ENCODE assay signal across 7 mouse cellular contexts in genomic region chr19:31764801-31765340, GRCm38 (mm10). TPM values are rescaled to one million over a fixed set of nuclear protein-coding genes. Genes with fewer than 3 reads are reported as not detected.
DNase-seq lines count a peak whose midpoint lies in the region; ATAC-seq lines count a peak whose summit lies in the region.

Gene Prkg1, minus strand, starts transcription at chr19:31765033.

- peak; percentile 9 for DNase-seq in 3134 (ENCODE audit: extremely low read depth, insufficient read length, low spot score)
- DNase-seq in ES-CJ7 (ENCODE audit: low read depth, low spot score), result peak; percentile 65
- peak; percentile 73 for DNase-seq in embryonic facial prominence, embryonic 14.5 days (ENCODE audit: low spot score)
- DNase-seq in kidney, postnatal 25 days, result peak; percentile 30 to 44
- peak; percentile 55 for DNase-seq in lung, postnatal 10 days

- peak; percentile 83 for ATAC-seq in embryonic facial prominence, embryonic 14.5 days (ENCODE audit: low read depth)
- ATAC-seq in heart, embryonic 14.5 days (ENCODE audit: insufficient number of reproducible peaks, insufficient read depth, low FRiP score, low read depth), result peak; percentile 65
- peak; percentile 59; the same call in 1 of the 2 replicates for ATAC-seq in stomach, embryonic 16.5 days (ENCODE audit: insufficient read depth, low FRiP score)

- no peaks in the 10 kb centered on the region for H3K9me3 ChIP-seq in embryonic facial prominence, embryonic 14.5 days (ENCODE audit: control insufficient read depth, low read length)
- H3K9me3 ChIP-seq in heart, embryonic 14.5 days (ENCODE audit: control insufficient read depth, low read length), result no peaks in the 10 kb centered on the region
- H3K9me3 ChIP-seq in stomach, embryonic 16.5 days (replicated peaks; ENCODE audit: control insufficient read depth, low read length), result no peaks in the 10 kb centered on the region

- H3K4me2 ChIP-seq in embryonic facial prominence, embryonic 14.5 days (ENCODE audit: low read depth, low read length), result peak within 1 kb of the TSS; percentile 99
- H3K4me2 ChIP-seq in heart, embryonic 14.5 days (ENCODE audit: low read length), result peak within 1 kb of the TSS; percentile 76
- H3K4me2 ChIP-seq in stomach, embryonic 16.5 days (ENCODE audit: low read depth, low read length), result peak within 1 kb of the TSS; percentile 95

- H3K9ac ChIP-seq in embryonic facial prominence, embryonic 14.5 days (ENCODE audit: low read depth, low read length), result peak within 1 kb of the TSS; percentile 64
- H3K9ac ChIP-seq in heart, embryonic 14.5 days (ENCODE audit: low read length), result peak within 1 kb of the TSS; percentile 91
- peak within 1 kb of the TSS; percentile 73 for H3K9ac ChIP-seq in stomach, embryonic 16.5 days (ENCODE audit: low read length)

- H3K4me1 ChIP-seq in embryonic facial prominence, embryonic 14.5 days (ENCODE audit: control insufficient read depth, insufficient read depth, low read length), result peaks cover 16% of the 10 kb centered on the region; the same call in 1 of the 2 replicates
- H3K4me1 ChIP-seq in heart, embryonic 14.5 days (ENCODE audit: control insufficient read depth in 2 of 2, insufficient read depth in 2 of 2, low read length in 2 of 2), result peaks cover 0 to 14% of the 10 kb centered on the region in 2 experiments; a peak in 3 of 4 replicates
- peaks cover 15% of the 10 kb centered on the region for H3K4me1 ChIP-seq in stomach, embryonic 16.5 days (ENCODE audit: control insufficient read depth, insufficient read depth, low read length)

- 0 out of 2 replicates have a peak, but pooled peaks cover 3% of the 10 kb centered on the region for H3K27me3 ChIP-seq in embryonic facial prominence, embryonic 14.5 days (replicated peaks; ENCODE audit: control insufficient read depth, insufficient read depth, low read length)
- no peaks in the 10 kb centered on the region for H3K27me3 ChIP-seq in heart, embryonic 14.5 days (ENCODE audit: control insufficient read depth, insufficient read depth, low read length)
- H3K27me3 ChIP-seq in stomach, embryonic 16.5 days (ENCODE audit: control insufficient read depth, insufficient read depth, low read length), result 0 out of 2 replicates have a peak, but pooled peaks cover 9% of the 10 kb centered on the region

- H3K36me3 ChIP-seq in embryonic facial prominence, embryonic 14.5 days (ENCODE audit: control insufficient read depth, insufficient read depth, low read length), result no peaks in the 10 kb centered on the region
- H3K36me3 ChIP-seq in heart, embryonic 14.5 days (ENCODE audit: control insufficient read depth, insufficient read depth, low read length), result no peaks in the 10 kb centered on the region
- H3K36me3 ChIP-seq in stomach, embryonic 16.5 days (ENCODE audit: control insufficient read depth, insufficient read depth, low read length), result no peaks in the 10 kb centered on the region

- peak within 1 kb of the TSS; percentile 65 for H3K27ac ChIP-seq in embryonic facial prominence, embryonic 14.5 days (replicated peaks; ENCODE audit: low read depth, low read length)
- peak within 1 kb of the TSS; percentile 94 to 96 for H3K27ac ChIP-seq in heart, embryonic 14.5 days (replicated peaks in 1 of 2; ENCODE audit: control insufficient read depth in 1 of 2, insufficient read depth in 1 of 2, low read depth in 2 of 2, low read length in 2 of 2)
- H3K27ac ChIP-seq in stomach, embryonic 16.5 days (ENCODE audit: low read length), result peak within 1 kb of the TSS; percentile 58; the same call in 1 of the 2 replicates

- 0% methylated on average over 14 of the region's 23 CpGs for WGBS in embryonic facial prominence, embryonic 14.5 days
- under 1% methylated on average over 23 of the region's 23 CpGs for WGBS in heart, embryonic 14.5 days
- WGBS in stomach, embryonic 16.5 days, result under 1% methylated on average over 23 of the region's 23 CpGs

- H3K4me3 ChIP-seq in embryonic facial prominence, embryonic 14.5 days (ENCODE audit: low read depth, low read length), result peak within 1 kb of the TSS; percentile 68
- H3K4me3 ChIP-seq in heart, embryonic 14.5 days (ENCODE audit: control insufficient read depth in 1 of 2, insufficient read depth in 1 of 2, low read depth in 1 of 2, low read length in 2 of 2), result peak within 1 kb of the TSS; percentile 68 to 81
- H3K4me3 ChIP-seq in stomach, embryonic 16.5 days (replicated peaks; ENCODE audit: low read length), result peak within 1 kb of the TSS; percentile 72

RNA-seq across cellular contexts. Expression of gene Prkg1, which starts in this region (rescaled TPM):
- 13.7 and 15.7 TPM in 2 replicates for polyA plus RNA-seq in embryonic facial prominence, embryonic 14.5 days (2014; fragmentation: Nextera tagmentation; extraction: Ambion mirVana)
- 8.0 and 9.6 TPM in 2 replicates for polyA plus RNA-seq in heart, embryonic 14.5 days (2014; fragmentation: Nextera tagmentation; extraction: Ambion mirVana)
- 9.4 and 11.5 TPM in 2 replicates for polyA plus RNA-seq in stomach, embryonic 16.5 days (2015; fragmentation: Nextera tagmentation; extraction: Ambion mirVana)

Comparison
In these comparisons a context has a peak if more than half of its experiments do, and no peak if none do; other contexts are left out.
1. Peak in every context shown above with its lines: DNase-seq, ATAC-seq, H3K4me3 ChIP-seq and H3K27ac ChIP-seq.
2. DNase-seq: peak in every context shown above with its lines; median percentile 73 in embryonic facial prominence, embryonic 14.5 days; 65 in ES-CJ7; 55 in lung, postnatal 10 days; 37 in kidney, postnatal 25 days; 9 in 3134.